Mouse (Mus musculus) heart, adult 2 months (tissue): ENCODE results near the gene Ubac1.

Experiments used
- CTCF ChIP-seq: fragments of 200-600 bp; IDR thresholded peaks from 2 replicates; pipeline ENCODE4 v1.8.1; 2022; ENCODE audit warnings: antibody characterized with exemption, mild to moderate bottlenecking, moderate library complexity
- POLR2A ChIP-seq: fragments of 200-500 bp; IDR thresholded peaks from 2 replicates; pipeline ENCODE4 v1.6.1; 2011; ENCODE audit warnings: mild to moderate bottlenecking, low read depth, low read length, control low read depth; ENCODE audit not compliant: insufficient read depth

DNA sequence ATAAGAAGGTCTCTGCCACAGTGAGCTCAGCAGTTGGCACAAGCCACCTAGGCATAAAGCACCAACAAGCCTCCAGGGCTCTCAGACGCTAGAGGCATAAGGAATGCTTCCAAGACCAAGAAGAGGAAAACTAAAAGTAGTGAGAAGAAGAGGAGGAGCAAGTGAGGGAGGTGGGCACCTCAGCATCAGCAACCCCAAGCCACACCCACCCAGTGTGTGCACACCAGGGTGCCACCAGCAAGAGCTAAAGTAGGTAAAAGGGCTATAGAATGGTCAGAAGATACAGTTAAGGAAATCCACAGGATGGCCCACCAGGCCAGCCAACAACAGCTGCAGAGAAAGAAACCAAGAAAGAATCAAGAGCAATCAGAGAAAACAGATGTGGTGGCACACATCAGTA lies 10.1 kb downstream of the Ubac1 start:
- TF ChIP-seq POLR2A (no peak), CTCF (no peak)
